Mouse (Mus musculus): ENCODE results near the gene Naa50.

GRCm38 (mm10) chr16:44101181-44101710, 38.4 kb upstream of the Naa50 start:
- TF ChIP-seq GATA1 (IDR thresholded peaks at IDR 0.05; ENCODE audit: borderline replicate concordance, low read length) = no peak
- no peak for TF ChIP-seq FLI1 (IDR thresholded peaks at IDR 0.05; ENCODE audit: low read length)
